Mouse (Mus musculus) midbrain, embryonic 14.5 days (tissue): Measurements from ENCODE around the gene Gp1bb. TPM values are rescaled to one million over a fixed set of nuclear protein-coding genes. Genes with fewer than 3 reads are reported as not detected.

Experiments used
- ATAC-seq: fragments of 200-750 bp; cut with Nextera tagmentation; 2 replicates; pipeline ENCODE4 v1.8.0; 2017; ENCODE audit warnings: moderate number of reproducible peaks, moderate library complexity; ENCODE audit not compliant: low FRiP score, low TSS enrichment
- DNase-seq: peaks from one replicate; pipeline ENCODE4 v3.0.0-alpha.2; 2015
- H3K27ac ChIP-seq: fragments of 300-500 bp; sonication (generic); replicated peaks from 2 replicates; pipeline ENCODE4 v1.5.1; 2014; ENCODE audit warnings: mild to moderate bottlenecking, low read depth, low read length, moderate library complexity
- H3K27me3 ChIP-seq: fragments of 300-500 bp; sonication (generic); 2 replicates; pipeline ENCODE4 v1.6.1; 2014; ENCODE audit warnings: low read length, control low read depth, mixed read lengths; ENCODE audit not compliant: control insufficient read depth, insufficient read depth
- H3K36me3 ChIP-seq: fragments of 300-500 bp; sonication (generic); 2 replicates; pipeline ENCODE4 v1.6.1; 2014; ENCODE audit warnings: low read length, control low read depth; ENCODE audit not compliant: control insufficient read depth, insufficient read depth
- H3K4me1 ChIP-seq: fragments of 300-500 bp; sonication (generic); 2 replicates; pipeline ENCODE4 v1.6.1; 2014; ENCODE audit warnings: mild to moderate bottlenecking, antibody characterized with exemption, low read length, control low read depth; ENCODE audit not compliant: control insufficient read depth, insufficient read depth
- H3K4me2 ChIP-seq: fragments of 300-500 bp; sonication (generic); 2 replicates; pipeline ENCODE4 v1.6.1; 2014; ENCODE audit warnings: mild to moderate bottlenecking, low read length, moderate library complexity
- H3K4me3 ChIP-seq: fragments of 300-500 bp; sonication (generic); replicated peaks from 2 replicates; pipeline ENCODE4 v1.5.1; 2014; ENCODE audit warnings: low read depth, low read length
- H3K9ac ChIP-seq: fragments of 300-500 bp; sonication (generic); replicated peaks from 2 replicates; pipeline ENCODE4 v1.6.1; 2014; ENCODE audit warnings: mild to moderate bottlenecking, low read length, moderate library complexity
- H3K9me3 ChIP-seq: fragments of 300-500 bp; sonication (generic); 2 replicates; pipeline ENCODE4 v1.6.1; 2016; ENCODE audit warnings: low read length, control low read depth, mixed read lengths; ENCODE audit not compliant: control insufficient read depth
- WGBS: fragments of 180-500 bp; shearing (Covaris S2); extraction: QIAGEN DNeasy Blood & Tissue Kit; methylation state at CpG from one replicate; pipeline ENCODE4 v1.1.7; 2014; 5-methylcytosine and 5-hydroxymethylcytosine counted together
- polyA plus RNA-seq: library from polyadenylated mRNA; unstranded; fragments of >200 nt; fragmentation: Nextera tagmentation; extraction: Ambion mirVana; gene quantifications from 2 replicates; pipeline ENCODE4 v1.2.1, GENCODE M21; 2014

Gene Gp1bb
- polyA plus RNA-seq, 1 experiment from 2014 or later: 14.7 TPM

- Histone ChIP-seq H3K4me1 (peaks cover 22% of the 10 kb centered on the region), H3K9ac (no peak overlapping the region)
- peak; percentile 23 for DNase-seq
Observed at GRCm38 (mm10) chr16:18632059-18632458, 9.9 kb upstream of the Gp1bb start.

GRCm38 (mm10) chr16:18631141-18631540, 8.9 kb upstream of the Gp1bb start:
- Histone ChIP-seq H3K9ac (no peak overlapping the region), H3K4me2 (no peak overlapping the region), H3K4me1 (peaks cover 31% of the 10 kb centered on the region), H3K27ac (no peak overlapping the region), H3K36me3 (no peaks in the 10 kb centered on the region), H3K4me3 (no peak overlapping the region), H3K27me3 (peaks cover 11% of the 10 kb centered on the region; the same call in 1 of the 2 replicates), H3K9me3 (no peaks in the 10 kb centered on the region)
- WGBS: 59% methylated on average over 7 of the region's 7 CpGs
- no peak for ATAC-seq
- no peak for DNase-seq

More at GRCm38 (mm10) chr16:18632059-18632458, 9.9 kb upstream of the Gp1bb start:
- H3K4me3 ChIP-seq: no peak overlapping the region
- H3K4me2 ChIP-seq: no peak overlapping the region
- H3K36me3 ChIP-seq: no peaks in the 10 kb centered on the region
- WGBS: 58% methylated on average over 3 of the region's 3 CpGs
- H3K27ac ChIP-seq: no peak overlapping the region
- peaks cover 7% of the 10 kb centered on the region; the same call in 1 of the 2 replicates for H3K27me3 ChIP-seq
- H3K9me3 ChIP-seq: no peaks in the 10 kb centered on the region
- ATAC-seq: no peak

GRCm38 (mm10) chr16:18630291-18630690, 8.1 kb upstream of the Gp1bb start:
- Histone ChIP-seq H3K9me3 (no peaks in the 10 kb centered on the region), H3K4me2 (peak overlapping the region; percentile 88), H3K4me1 (peaks cover 37% of the 10 kb centered on the region), H3K9ac (peak overlapping the region; percentile 84), H3K4me3 (peak overlapping the region; percentile 60), H3K36me3 (peaks cover 6% of the 10 kb centered on the region), H3K27ac (peak overlapping the region; percentile 83), H3K27me3 (peaks cover 20% of the 10 kb centered on the region)
- DNase-seq (no peak), ATAC-seq (no peak)
- WGBS: 51% methylated on average over 5 of the region's 5 CpGs

- Histone ChIP-seq H3K4me3 (peak within 1 kb of the TSS; percentile 60), H3K36me3 (peaks cover 13% of the 10 kb centered on the region), H3K9me3 (no peaks in the 10 kb centered on the region), H3K9ac (peak within 1 kb of the TSS; percentile 84), H3K27me3 (peaks cover 26% of the 10 kb centered on the region), H3K4me2 (peak within 1 kb of the TSS; percentile 88), H3K4me1 (peaks cover 37% of the 10 kb centered on the region), H3K27ac (peak within 1 kb of the TSS; percentile 83)
- WGBS: under 1% methylated on average over 83 of the region's 93 CpGs
- ATAC-seq: peak; percentile 72
- DNase-seq: peak; percentile 87
Observed at GRCm38 (mm10) chr16:18629390-18630231, 7.4 kb upstream of the Gp1bb start, which contains the start of gene Sept5. TSS of gene Sept5 (minus strand) at chr16:18629954.

GRCm38 (mm10) chr16:18628948-18629340, 6.7 kb upstream of the Gp1bb start:
- DNase-seq (no peak), ATAC-seq (no peak)
- Histone ChIP-seq H3K36me3 (peaks cover 19% of the 10 kb centered on the region), H3K9me3 (no peaks in the 10 kb centered on the region), H3K4me1 (peaks cover 37% of the 10 kb centered on the region), H3K4me3 (peak overlapping the region; percentile 60), H3K27ac (peak overlapping the region; percentile 83), H3K9ac (peak overlapping the region; percentile 84), H3K27me3 (peaks cover 33% of the 10 kb centered on the region), H3K4me2 (peak overlapping the region; percentile 88)
- 24% methylated on average over 2 of the region's 2 CpGs for WGBS

- peak overlapping the region; percentile 83 for H3K27ac ChIP-seq
- peak overlapping the region; percentile 84 for H3K9ac ChIP-seq
- ATAC-seq (no peak), DNase-seq (peak; percentile 27)
- peaks cover 39% of the 10 kb centered on the region for H3K27me3 ChIP-seq
- peak overlapping the region; percentile 60 for H3K4me3 ChIP-seq
- peak overlapping the region; percentile 88 for H3K4me2 ChIP-seq
- peaks cover 37% of the 10 kb centered on the region for H3K4me1 ChIP-seq
- peaks cover 25% of the 10 kb centered on the region for H3K36me3 ChIP-seq
- WGBS: 44% methylated on average over 7 of the region's 7 CpGs
- no peaks in the 10 kb centered on the region for H3K9me3 ChIP-seq
Observed at GRCm38 (mm10) chr16:18628206-18628947, 6.2 kb upstream of the Gp1bb start.

GRCm38 (mm10) chr16:18627163-18627562, 5.0 kb upstream of the Gp1bb start:
- Histone ChIP-seq H3K9me3 (no peaks in the 10 kb centered on the region), H3K27ac (no peak overlapping the region), H3K9ac (no peak overlapping the region; the same call in 1 of the 2 replicates), H3K27me3 (peaks cover 51% of the 10 kb centered on the region), H3K4me1 (peaks cover 37% of the 10 kb centered on the region), H3K4me2 (peak overlapping the region; percentile 88), H3K36me3 (peaks cover 37% of the 10 kb centered on the region), H3K4me3 (peak overlapping the region; percentile 60; the same call in 1 of the 2 replicates)
- WGBS: 29% methylated on average over 3 of the region's 3 CpGs
- no peak for ATAC-seq
- no peak for DNase-seq

GRCm38 (mm10) chr16:18626376-18626878, 4.2 kb upstream of the Gp1bb start, which contains the start of gene Gm49601:
TSS of gene Gm49601 (minus strand) at chr16:18626427.
- Histone ChIP-seq H3K4me3 (peak within 1 kb of the TSS; percentile 60), H3K4me1 (peaks cover 37% of the 10 kb centered on the region), H3K9me3 (no peaks in the 10 kb centered on the region), H3K27me3 (peaks cover 58% of the 10 kb centered on the region), H3K9ac (peak within 1 kb of the TSS; percentile 71), H3K27ac (no peak within 1 kb of the TSS), H3K36me3 (peaks cover 45% of the 10 kb centered on the region), H3K4me2 (peak within 1 kb of the TSS; percentile 88)
- ATAC-seq (peak; percentile 29), DNase-seq (peak; percentile 88)
- under 1% methylated on average over 65 of the region's 65 CpGs for WGBS
